Mouse (Mus musculus) megakaryocyte, embryonic 14.5 days (primary cell): Measurements from ENCODE around the gene Golph3l.

Experiments
- FLI1 ChIP-seq: IDR thresholded peaks from 2 replicates; pipeline ENCODE4 v1.6.1; 2012; ENCODE audit warnings: low read length, inconsistent platforms, mixed read lengths
- GATA1 ChIP-seq: IDR thresholded peaks from 3 replicates; pipeline ENCODE4 v1.6.1; 2012; ENCODE audit warnings: mixed read lengths, low read length, inconsistent platforms, borderline replicate concordance

DNA sequence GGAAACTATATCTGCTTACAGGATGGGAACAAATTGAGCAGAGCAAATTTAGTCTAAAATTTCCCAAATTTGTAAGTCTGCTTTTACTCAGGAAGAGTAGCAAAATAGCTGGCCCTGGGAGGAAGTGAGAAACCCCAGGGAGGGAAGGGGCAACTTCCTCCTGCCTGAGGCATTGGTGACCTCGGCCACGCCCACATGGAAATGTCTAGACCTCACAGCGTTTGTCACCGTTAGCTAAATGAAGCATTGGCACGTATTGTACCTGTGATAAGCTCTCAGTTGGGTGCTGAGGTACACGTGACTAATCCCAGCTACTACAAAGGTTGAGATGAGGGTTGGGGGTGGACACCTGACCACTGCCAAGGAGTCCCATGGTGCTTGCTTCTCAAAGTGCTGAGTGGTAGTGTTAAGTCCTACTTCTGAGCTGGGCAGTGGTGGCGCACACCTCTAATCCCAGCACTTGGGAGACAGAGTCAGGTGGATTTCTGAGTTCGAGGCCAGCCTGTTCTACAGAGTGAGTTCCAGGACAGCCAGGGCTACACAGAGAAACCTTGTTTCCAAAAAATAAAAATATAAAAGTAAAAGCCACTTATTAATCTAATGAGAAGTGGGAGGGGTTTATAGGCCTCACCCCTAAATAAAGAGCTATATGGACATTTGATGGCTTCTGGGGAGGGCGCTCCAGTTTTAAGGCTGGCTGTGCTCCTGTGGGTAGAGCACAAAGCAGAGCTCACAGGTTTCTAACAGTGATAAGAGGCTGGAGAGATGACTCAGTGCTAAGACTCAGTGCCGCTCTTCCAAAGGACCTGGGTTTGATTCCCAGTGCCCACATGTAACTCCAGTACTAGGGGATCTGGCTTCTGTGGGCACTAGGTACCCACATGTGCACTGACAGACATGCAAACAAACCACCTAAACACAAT, 56.8 kb downstream of the Golph3l start:
- TF ChIP-seq FLI1 (no peak), GATA1 (no peak)
